Mouse (Mus musculus): ENCODE measurements around the gene Ddx46. TPM values are rescaled to one million over a fixed set of nuclear protein-coding genes. Genes with fewer than 3 reads are reported as not detected.
"Not testable (repeated sequence)": the region's sequence is repeated elsewhere in the genome, so short reads cannot be mapped to it uniquely, and the experiment has no call there.

The Ddx46 gene
- polyA plus RNA-seq, 1 experiment from 2014 or later: 25.4 TPM

DNA sequence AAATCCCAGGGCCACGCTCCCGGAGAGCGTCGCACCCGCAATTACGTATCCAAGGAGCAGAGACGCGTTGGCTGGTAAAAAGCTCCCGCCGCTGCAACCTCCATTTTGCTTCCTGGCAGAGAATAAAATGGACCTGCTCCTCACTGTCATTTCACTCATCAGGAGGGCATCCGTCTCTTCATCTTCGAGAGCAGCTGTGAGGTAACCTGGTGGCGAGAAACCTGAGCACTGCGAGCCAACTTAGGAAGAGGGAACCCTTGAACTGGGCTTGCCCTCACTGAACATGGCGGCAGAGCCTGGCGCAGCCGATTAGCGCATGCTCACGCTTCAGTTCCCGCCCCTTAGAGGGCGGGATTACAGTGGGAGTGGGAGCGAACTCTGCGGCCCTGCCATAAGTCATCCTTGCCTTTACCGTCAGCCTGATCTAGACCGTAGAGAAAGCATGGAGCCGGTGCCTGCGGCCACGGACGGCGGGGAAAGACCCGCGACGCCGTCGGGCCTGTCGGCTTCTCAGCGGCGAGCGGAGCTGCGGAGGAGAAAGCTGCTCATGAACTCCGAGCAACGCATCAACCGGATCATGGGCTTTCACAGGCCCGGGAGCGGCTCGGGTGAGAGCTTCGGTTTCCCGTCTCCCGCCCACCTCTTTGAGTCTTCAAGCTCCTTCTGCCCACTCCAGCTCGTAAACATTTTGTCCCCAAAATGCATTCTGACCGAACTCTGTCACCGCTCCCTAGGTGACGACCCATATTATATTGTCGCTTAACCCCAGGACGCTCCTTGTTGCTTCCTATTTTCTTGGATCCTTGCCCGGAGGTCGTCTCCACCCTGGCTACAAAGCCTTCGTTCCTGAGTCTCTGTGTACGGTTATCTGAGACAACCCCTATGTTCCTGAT, 11.9 kb upstream of the Ddx46 start, which contains the start of gene Caml:
Caml (plus strand) TSS at position 357 of the 893 bp plus-strand sequence.
- DNase-seq (ENCODE audit: low spot score) (peak; percentile 96), ATAC-seq (peak; percentile 99)
- Histone ChIP-seq H3K9me3 (replicated peaks; ENCODE audit: control insufficient read depth, low read length) (no peaks in the 10 kb centered on the region), H3K27ac (ENCODE audit: low read depth, low read length) (peak within 1 kb of the TSS; percentile 86), H3K4me2 (ENCODE audit: low read length) (peak within 1 kb of the TSS; percentile 76), H3K4me3 (ENCODE audit: low read depth, low read length) (peak within 1 kb of the TSS; percentile 84), H3K36me3 (ENCODE audit: control insufficient read depth, insufficient read depth, low read length) (peaks cover 19% of the 10 kb centered on the region), H3K9ac (ENCODE audit: low read length) (peak within 1 kb of the TSS; percentile 90), H3K4me1 (ENCODE audit: control insufficient read depth, insufficient read depth, low read length) (peaks cover 16% of the 10 kb centered on the region), H3K27me3 (replicated peaks; ENCODE audit: control insufficient read depth, insufficient read depth, low read length) (no peaks in the 10 kb centered on the region)
- under 1% methylated on average over 59 of the region's 59 CpGs for WGBS

DNA sequence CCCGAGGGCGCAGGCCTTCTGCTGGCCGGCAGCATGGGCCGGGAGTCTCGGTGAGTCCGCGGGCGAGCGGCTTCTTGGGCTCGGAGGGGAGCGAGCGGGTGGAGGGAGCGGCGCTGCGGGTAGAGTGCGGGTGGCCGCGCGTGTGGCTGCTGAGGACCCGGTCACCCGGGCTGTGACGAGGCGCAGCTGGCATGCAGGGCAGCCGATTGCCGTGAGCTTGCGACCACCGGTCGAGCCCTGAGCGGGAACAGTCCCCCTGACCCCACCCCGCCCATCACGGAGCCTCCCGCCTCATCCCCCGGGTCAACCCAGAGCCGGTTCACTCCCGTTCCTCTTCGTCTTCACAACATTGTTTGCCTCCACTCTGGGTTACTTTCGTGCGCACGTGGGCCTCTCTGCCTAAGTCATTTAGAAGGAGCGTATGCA, 332 bp downstream of the Ddx46 start:
- DNase-seq (ENCODE audit: low spot score) (peak; percentile 5), ATAC-seq (peak; percentile 71; the same call in 1 of the 2 replicates)
- Histone ChIP-seq H3K9me3 (replicated peaks; ENCODE audit: control insufficient read depth, low read length) (no peaks in the 10 kb centered on the region), H3K4me3 (ENCODE audit: low read depth, low read length) (peak overlapping the region; percentile 98), H3K4me2 (ENCODE audit: low read length) (peak overlapping the region; percentile 84), H3K36me3 (ENCODE audit: control insufficient read depth, insufficient read depth, low read length) (peaks cover 54% of the 10 kb centered on the region), H3K27ac (ENCODE audit: low read depth, low read length) (peak overlapping the region; percentile 52), H3K27me3 (replicated peaks; ENCODE audit: control insufficient read depth, insufficient read depth, low read length) (no peaks in the 10 kb centered on the region), H3K9ac (ENCODE audit: low read length) (peak overlapping the region; percentile 91), H3K4me1 (ENCODE audit: control insufficient read depth, insufficient read depth, low read length) (peaks cover 9% of the 10 kb centered on the region)
- under 1% methylated on average over 40 of the region's 40 CpGs for WGBS

DNA sequence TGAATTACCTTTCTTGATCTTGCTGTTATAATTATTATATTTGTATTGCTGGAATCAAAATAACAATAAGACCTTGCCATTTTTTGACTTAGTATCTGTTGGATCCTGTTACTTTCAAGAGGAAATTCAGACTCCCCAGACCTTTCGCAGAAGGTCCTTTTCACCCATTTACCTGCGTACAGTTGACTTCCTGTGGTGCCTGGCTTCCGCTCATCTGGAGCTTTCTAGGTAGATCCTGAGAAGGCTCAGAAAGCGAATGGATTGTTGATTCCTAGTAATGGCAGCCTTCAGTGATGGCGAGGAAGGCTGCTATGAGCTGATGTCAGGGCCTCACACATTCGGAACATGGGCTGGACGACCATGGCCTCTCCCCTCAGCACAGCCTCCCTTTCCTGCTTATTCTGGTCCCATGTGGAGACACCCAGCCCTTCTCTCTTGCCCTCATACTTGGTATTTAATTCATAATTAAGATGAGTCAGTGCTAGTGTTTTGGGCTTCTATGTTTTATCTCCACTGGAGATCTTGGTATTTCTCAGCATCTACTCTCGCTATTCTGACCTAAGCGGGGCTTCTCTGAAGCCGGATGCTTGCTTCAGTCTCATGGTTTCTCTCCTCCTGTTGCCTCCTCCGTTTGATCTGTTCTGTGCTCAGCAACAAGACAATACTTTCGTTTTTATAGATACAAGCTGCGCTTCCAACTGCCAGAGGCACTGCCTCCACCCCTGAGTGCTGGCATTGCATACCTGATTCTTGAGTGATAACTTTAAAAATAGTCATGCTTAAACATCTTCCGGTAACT, 1.6 kb downstream of the Ddx46 start:
- Histone ChIP-seq H3K36me3 (ENCODE audit: control insufficient read depth, insufficient read depth, low read length) (peaks cover 56% of the 10 kb centered on the region), H3K9ac (ENCODE audit: low read length) (no peak overlapping the region), H3K4me3 (ENCODE audit: low read depth, low read length) (no peak overlapping the region), H3K4me2 (ENCODE audit: low read length) (peak overlapping the region; percentile 84), H3K27me3 (replicated peaks; ENCODE audit: control insufficient read depth, insufficient read depth, low read length) (no peaks in the 10 kb centered on the region), H3K4me1 (ENCODE audit: control insufficient read depth, insufficient read depth, low read length) (peaks cover 9% of the 10 kb centered on the region), H3K27ac (ENCODE audit: low read depth, low read length) (no peak overlapping the region), H3K9me3 (replicated peaks; ENCODE audit: control insufficient read depth, low read length) (no peaks in the 10 kb centered on the region)
- ATAC-seq (no peak), DNase-seq (ENCODE audit: low spot score) (no peak)
- 90% methylated on average over 14 of the region's 14 CpGs for WGBS

DNA sequence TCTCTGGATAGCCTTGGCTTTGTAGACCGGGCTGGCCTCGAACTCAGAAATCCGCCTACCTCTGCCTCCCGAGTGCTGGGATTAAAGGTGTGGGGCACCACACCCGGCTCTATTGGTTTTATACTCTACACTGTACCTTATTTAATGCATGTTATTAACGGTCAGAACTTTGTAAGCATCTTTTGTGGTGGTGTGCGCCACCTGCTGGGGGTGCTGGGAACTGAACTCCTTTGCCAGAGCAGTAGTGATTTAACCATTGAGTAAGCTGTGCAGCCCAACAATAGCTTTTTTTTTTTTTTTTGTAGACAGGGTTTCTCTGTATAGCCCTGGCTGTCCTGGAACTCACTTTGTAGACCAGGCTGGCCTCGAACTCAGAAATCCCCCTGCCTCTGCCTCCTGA, 5.7 kb downstream of the Ddx46 start:
- not testable (repeated sequence) for H3K4me3 ChIP-seq (ENCODE audit: low read depth, low read length); H3K27me3 ChIP-seq (replicated peaks; ENCODE audit: control insufficient read depth, insufficient read depth, low read length); H3K27ac ChIP-seq (ENCODE audit: low read depth, low read length); H3K4me2 ChIP-seq (ENCODE audit: low read length); H3K4me1 ChIP-seq (ENCODE audit: control insufficient read depth, insufficient read depth, low read length); H3K9me3 ChIP-seq (replicated peaks; ENCODE audit: control insufficient read depth, low read length); H3K9ac ChIP-seq (ENCODE audit: low read length)
- DNase-seq (ENCODE audit: low spot score) (peak; percentile 77), ATAC-seq (peak; percentile 32; the same call in 1 of the 2 replicates)
- peaks cover 51% of the 10 kb centered on the region for H3K36me3 ChIP-seq (ENCODE audit: control insufficient read depth, insufficient read depth, low read length)
- WGBS: 46% methylated on average over 8 of the region's 8 CpGs

DNA sequence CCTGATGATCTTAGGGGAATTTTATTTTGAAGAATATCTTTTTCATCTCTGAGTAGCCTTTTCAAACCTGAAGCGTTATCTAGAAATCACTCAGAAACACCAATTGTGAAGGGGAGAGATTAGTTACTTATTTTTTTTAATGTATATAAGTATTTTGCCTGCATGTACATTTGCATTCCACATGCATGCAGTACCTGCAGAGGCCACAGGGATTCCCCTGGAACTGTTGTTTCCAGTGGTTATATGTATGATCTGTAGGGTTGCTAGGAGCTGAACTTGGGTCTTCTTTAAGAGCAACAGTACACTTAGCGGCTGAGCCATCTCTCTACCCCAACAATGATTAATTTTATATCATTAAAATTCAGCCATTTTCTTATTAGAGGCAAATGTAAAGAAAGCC, 9.7 kb downstream of the Ddx46 start:
- no peak for ATAC-seq
- WGBS: 86% methylated on average over 2 of the region's 2 CpGs

DNA sequence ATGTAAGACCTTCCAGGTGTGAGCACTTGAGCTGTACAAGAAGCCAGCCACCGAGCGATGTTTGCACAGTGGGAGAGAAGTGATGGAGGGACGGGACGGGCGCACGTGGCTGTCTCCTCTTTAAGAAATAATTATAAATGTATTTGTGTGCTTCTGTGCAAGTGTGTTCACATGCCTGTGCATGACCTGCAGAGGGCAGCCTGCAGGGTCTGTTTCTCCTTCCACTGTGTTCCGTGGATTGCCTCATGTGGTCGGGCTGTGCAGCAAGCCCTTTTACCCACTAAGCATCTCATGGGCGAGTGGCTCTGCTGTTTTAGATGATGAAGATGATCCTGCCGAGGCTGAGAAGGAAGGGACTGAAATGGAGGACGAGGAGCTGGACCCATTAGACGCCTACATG, 15.3 kb downstream of the Ddx46 start:
- ATAC-seq: no peak

More for the DNA sequence above, 9.7 kb downstream of the Ddx46 start:
- DNase-seq (ENCODE audit: low spot score): peak; percentile 45
- no peaks in the 10 kb centered on the region for H3K9me3 ChIP-seq (replicated peaks; ENCODE audit: control insufficient read depth, low read length)
- peaks cover 73% of the 10 kb centered on the region for H3K36me3 ChIP-seq (ENCODE audit: control insufficient read depth, insufficient read depth, low read length)
- H3K4me3 ChIP-seq (ENCODE audit: low read depth, low read length): no peak overlapping the region
- no peaks in the 10 kb centered on the region for H3K27me3 ChIP-seq (replicated peaks; ENCODE audit: control insufficient read depth, insufficient read depth, low read length)
- H3K4me1 ChIP-seq (ENCODE audit: control insufficient read depth, insufficient read depth, low read length): no peaks in the 10 kb centered on the region
- no peak overlapping the region for H3K4me2 ChIP-seq (ENCODE audit: low read length)
- no peak overlapping the region for H3K27ac ChIP-seq (ENCODE audit: low read depth, low read length)
- H3K9ac ChIP-seq (ENCODE audit: low read length): no peak overlapping the region

DNA sequence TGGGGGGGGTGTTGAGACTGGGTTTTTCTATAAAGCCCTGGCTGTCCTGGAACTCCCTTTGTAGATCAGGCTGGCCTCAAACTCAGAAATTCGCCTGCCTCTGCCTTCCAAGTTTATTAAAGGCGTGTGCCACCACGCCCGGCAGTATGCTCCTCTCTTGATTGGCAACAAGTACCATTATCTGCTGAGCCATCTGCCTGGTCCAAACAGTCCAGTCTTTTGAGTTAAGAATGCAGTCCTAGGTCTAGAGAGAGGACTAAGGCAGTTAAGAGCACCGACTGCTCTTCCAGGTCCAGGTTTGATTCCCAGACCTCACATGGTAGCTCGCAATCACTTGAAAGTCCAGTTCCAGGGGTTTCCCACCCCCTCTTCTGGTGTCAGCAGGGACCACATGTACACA, 16.2 kb downstream of the Ddx46 start:
- Histone ChIP-seq H3K9me3 (replicated peaks; ENCODE audit: control insufficient read depth, low read length) (no peaks in the 10 kb centered on the region), H3K36me3 (ENCODE audit: control insufficient read depth, insufficient read depth, low read length) (peaks cover 100% of the 10 kb centered on the region), H3K9ac (ENCODE audit: low read length) (no peak overlapping the region), H3K4me1 (ENCODE audit: control insufficient read depth, insufficient read depth, low read length) (no peaks in the 10 kb centered on the region), H3K4me3 (ENCODE audit: low read depth, low read length) (no peak overlapping the region), H3K27ac (ENCODE audit: low read depth, low read length) (no peak overlapping the region), H3K27me3 (replicated peaks; ENCODE audit: control insufficient read depth, insufficient read depth, low read length) (no peaks in the 10 kb centered on the region), H3K4me2 (ENCODE audit: low read length) (no peak overlapping the region)
- WGBS: 94% methylated on average over 6 of the region's 6 CpGs
- DNase-seq (ENCODE audit: low spot score) (no peak), ATAC-seq (no peak)

More for the DNA sequence above, 15.3 kb downstream of the Ddx46 start:
- no peak overlapping the region for H3K9ac ChIP-seq (ENCODE audit: low read length)
- H3K4me3 ChIP-seq (ENCODE audit: low read depth, low read length): no peak overlapping the region
- DNase-seq (ENCODE audit: low spot score): no peak
- H3K27ac ChIP-seq (ENCODE audit: low read depth, low read length): no peak overlapping the region
- WGBS: 87% methylated on average over 12 of the region's 12 CpGs
- no peaks in the 10 kb centered on the region for H3K4me1 ChIP-seq (ENCODE audit: control insufficient read depth, insufficient read depth, low read length)
- H3K9me3 ChIP-seq (replicated peaks; ENCODE audit: control insufficient read depth, low read length): no peaks in the 10 kb centered on the region
- H3K4me2 ChIP-seq (ENCODE audit: low read length): no peak overlapping the region
- H3K27me3 ChIP-seq (replicated peaks; ENCODE audit: control insufficient read depth, insufficient read depth, low read length): no peaks in the 10 kb centered on the region
- peaks cover 100% of the 10 kb centered on the region for H3K36me3 ChIP-seq (ENCODE audit: control insufficient read depth, insufficient read depth, low read length)

DNA sequence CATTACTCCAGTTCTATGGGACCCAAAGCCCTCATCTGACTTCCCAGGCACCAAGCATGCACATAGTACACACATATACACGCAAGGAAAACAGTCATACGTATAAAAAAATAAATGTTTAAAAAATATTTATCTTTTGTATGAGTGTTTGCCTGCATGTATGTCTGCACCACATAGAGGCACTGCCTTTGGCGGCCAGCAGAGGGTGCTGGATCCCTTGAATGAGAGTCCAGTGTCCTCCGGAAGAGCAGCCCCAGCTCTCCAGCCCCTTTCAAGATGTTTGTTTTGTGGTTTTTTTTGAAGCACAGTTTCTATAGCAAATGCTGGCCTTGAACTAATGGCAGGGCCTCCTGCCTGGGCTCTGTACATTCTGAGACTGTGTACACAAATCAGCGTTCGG, 33.7 kb downstream of the Ddx46 start:
- no peak overlapping the region for H3K27ac ChIP-seq (ENCODE audit: low read depth, low read length)

More for the DNA sequence above, 33.7 kb downstream of the Ddx46 start:
- Histone ChIP-seq H3K4me3 (ENCODE audit: low read depth, low read length) (no peak overlapping the region), H3K9ac (ENCODE audit: low read length) (no peak overlapping the region), H3K4me2 (ENCODE audit: low read length) (no peak overlapping the region), H3K36me3 (ENCODE audit: control insufficient read depth, insufficient read depth, low read length) (peaks cover 83% of the 10 kb centered on the region), H3K27me3 (replicated peaks; ENCODE audit: control insufficient read depth, insufficient read depth, low read length) (no peaks in the 10 kb centered on the region), H3K4me1 (ENCODE audit: control insufficient read depth, insufficient read depth, low read length) (no peaks in the 10 kb centered on the region), H3K9me3 (replicated peaks; ENCODE audit: control insufficient read depth, low read length) (no peaks in the 10 kb centered on the region)
- peak; percentile 49 for DNase-seq (ENCODE audit: low spot score)
- no peak for ATAC-seq
- 83% methylated on average over 6 of the region's 6 CpGs for WGBS
